Mouse (Mus musculus): ENCODE results near the gene Lrrc15.

GRCm38 (mm10) chr16:30241623-30242022 is 41.4 kb downstream of the Lrrc15 start:
- TF ChIP-seq POLR2A (IDR thresholded peaks at IDR 0.05; ENCODE audit: insufficient read depth, low read depth, low read length) (no peak), CTCF (IDR thresholded peaks at IDR 0.05) (no peak), EP300 (IDR thresholded peaks at IDR 0.05; ENCODE audit: insufficient read depth, low read depth, low read length) (no peak)
